Mouse (Mus musculus) central nervous system, embryonic 18 days (tissue): ENCODE data around the gene Ccdc126. TPM values are rescaled to one million over a fixed set of nuclear protein-coding genes. Genes with fewer than 3 reads are reported as not detected.

Experiments used
- polyA plus RNA-seq: library from polyadenylated mRNA; depleted of rRNA; stranded (reverse); fragments of >200 nt; gene quantifications from 2 replicates; pipeline ENCODE4 v1.2.3, GENCODE M21; 2012; rRNA removed

The Ccdc126 gene
- 6.9 and 7.1 TPM in 2 replicates for polyA plus RNA-seq

GRCm38 (mm10) chr6:49318966-49319594 lies at the start of gene Ccdc126:
TSS of gene Ccdc126 (plus strand) at chr6:49319274.

GRCm38 (mm10) chr6:49367159-49368054 lies 48.3 kb downstream of the Ccdc126 start, which contains the start of gene Fam221a:
TSS of gene Fam221a (plus strand) at chr6:49367739.

Other genes with a start within 250 kb of the Ccdc126 start
- gene Malsu1, start 245.5 kb upstream of the Ccdc126 start, polyA plus RNA-seq = 23.8 and 25.3 TPM in 2 replicates
- 9.0 and 10.2 TPM in 2 replicates for gene Igf2bp3, start 104.3 kb upstream of the Ccdc126 start, polyA plus RNA-seq
- 206 and 224 TPM in 2 replicates for gene Tra2a, start 55.2 kb upstream of the Ccdc126 start, polyA plus RNA-seq
- gene Fam221a, start 48.5 kb downstream of the Ccdc126 start, polyA plus RNA-seq = 6.5 and 7.2 TPM in 2 replicates
- 0.06 and 0.08 TPM in 2 replicates for gene Stk31, start 76.3 kb downstream of the Ccdc126 start, polyA plus RNA-seq